Mouse (Mus musculus): Measurements from ENCODE around the gene Bcar1. TPM values are rescaled to one million over a fixed set of nuclear protein-coding genes. Genes with fewer than 3 reads are reported as not detected.

Bcar1 gene
- total RNA-seq, 1 experiment: 72.6 TPM

GRCm38 (mm10) chr8:111769296-111769695 is 25.7 kb upstream of the Bcar1 start:
- no peak for DNase-seq (ENCODE audit: low read depth, low spot score)
- no peaks in the 10 kb centered on the region for H3K9me3 ChIP-seq (ENCODE audit: control insufficient read depth, insufficient read depth, low read depth, low read length)
- H3K9ac ChIP-seq (ENCODE audit: insufficient read depth, low read depth, low read length, poor library complexity, severe bottlenecking): peak overlapping the region; percentile 30; the same call in 1 of the 2 replicates
- peak overlapping the region; percentile 19 to 25; a peak in 2 of 4 replicates for H3K4me3 ChIP-seq (ENCODE audit: insufficient read depth in 1 of 2, low read depth in 1 of 2, low read length in 2 of 2, poor library complexity in 1 of 2, severe bottlenecking in 1 of 2)
- in situ Hi-C loops (cut with MboI; ENCODE audit: low sequenced_read_pairs in 2 of 2, unreplicated experiment in 2 of 2): no loop called here
- no peak for TF ChIP-seq ZC3H11A (IDR thresholded peaks at IDR 0.05; ENCODE audit: borderline replicate concordance, low read depth, low read length)
- no peak for TF ChIP-seq ZNF384 (IDR thresholded peaks at IDR 0.05; ENCODE audit: low read depth, low read length)
- no peak for TF ChIP-seq HCFC1 (IDR thresholded peaks at IDR 0.05; ENCODE audit: borderline replicate concordance, insufficient read depth, low read length)
- H3K36me3 ChIP-seq (ENCODE audit: control insufficient read depth, insufficient read depth, low read length, poor library complexity, severe bottlenecking): peaks cover 16% of the 10 kb centered on the region
- H3K4me1 ChIP-seq (ENCODE audit: control insufficient read depth in 2 of 2, insufficient read depth in 2 of 2, low read length in 2 of 2, poor library complexity in 1 of 2): peaks cover 14 to 28% of the 10 kb centered on the region in 2 experiments; a peak in 3 of 4 replicates
- peak overlapping the region; percentile 83 for H3K27ac ChIP-seq (ENCODE audit: insufficient read depth, low read depth, low read length, poor library complexity, severe bottlenecking)

DNA sequence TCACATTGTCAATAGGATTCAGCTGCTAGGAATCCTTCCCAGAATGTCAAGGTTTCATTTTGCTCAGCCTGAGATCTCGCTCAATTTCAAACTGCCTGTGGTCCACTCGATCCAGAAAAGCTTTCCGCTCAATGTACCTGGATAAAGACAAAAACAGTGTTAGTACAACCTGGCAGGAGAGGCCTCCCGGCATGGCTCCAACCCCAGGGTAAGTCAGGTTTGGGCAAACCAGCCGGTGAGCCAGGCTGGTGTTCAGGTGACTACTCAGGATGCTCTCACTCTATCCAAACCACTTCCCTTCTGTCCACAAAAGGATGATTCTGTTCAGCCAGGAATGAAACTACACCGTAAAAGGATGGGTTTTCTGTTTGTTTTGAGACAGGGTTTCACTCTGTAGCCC is 25.0 kb upstream of the Bcar1 start:
- TF ChIP-seq ZC3H11A (IDR thresholded peaks at IDR 0.05; ENCODE audit: borderline replicate concordance, low read depth, low read length) (no peak), CHD2 (IDR thresholded peaks at IDR 0.05; ENCODE audit: low read depth, low read length) (no peak), MAFK (IDR thresholded peaks at IDR 0.05; ENCODE audit: insufficient read depth, low read depth, low read length) (no peak), ZNF384 (IDR thresholded peaks at IDR 0.05; ENCODE audit: low read depth, low read length) (no peak), HCFC1 (IDR thresholded peaks at IDR 0.05; ENCODE audit: borderline replicate concordance, insufficient read depth, low read length) (no peak)
- in situ Hi-C loops (cut with MboI; ENCODE audit: low sequenced_read_pairs in 2 of 2, unreplicated experiment in 2 of 2): no loop called here
- H3K4me3 ChIP-seq (ENCODE audit: insufficient read depth in 1 of 2, low read depth in 1 of 2, low read length in 2 of 2, poor library complexity in 1 of 2, severe bottlenecking in 1 of 2): 0 out of 4 replicates have a peak overlapping the region, but pooled peaks of 1 of the 2 experiments have one; percentile 25
- H3K27ac ChIP-seq (ENCODE audit: insufficient read depth, low read depth, low read length, poor library complexity, severe bottlenecking): peak overlapping the region; percentile 76; the same call in 1 of the 2 replicates
- peaks cover 14 to 30% of the 10 kb centered on the region in 2 experiments; a peak in 3 of 4 replicates for H3K4me1 ChIP-seq (ENCODE audit: control insufficient read depth in 2 of 2, insufficient read depth in 2 of 2, low read length in 2 of 2, poor library complexity in 1 of 2)
- DNase-seq (ENCODE audit: low read depth, low spot score): no peak
- H3K9ac ChIP-seq (ENCODE audit: insufficient read depth, low read depth, low read length, poor library complexity, severe bottlenecking): peak overlapping the region; percentile 30; the same call in 1 of the 2 replicates
- H3K36me3 ChIP-seq (ENCODE audit: control insufficient read depth, insufficient read depth, low read length, poor library complexity, severe bottlenecking): peaks cover 16% of the 10 kb centered on the region
- no peaks in the 10 kb centered on the region for H3K9me3 ChIP-seq (ENCODE audit: control insufficient read depth, insufficient read depth, low read depth, low read length)

- H3K36me3 ChIP-seq (ENCODE audit: control insufficient read depth, insufficient read depth, low read length, poor library complexity, severe bottlenecking): peaks cover 12% of the 10 kb centered on the region; the same call in 1 of the 2 replicates
- H3K27ac ChIP-seq (ENCODE audit: insufficient read depth, low read depth, low read length, poor library complexity, severe bottlenecking): peak overlapping the region; percentile 82; the same call in 1 of the 2 replicates
- no peak for TF ChIP-seq MAFK (IDR thresholded peaks at IDR 0.05; ENCODE audit: insufficient read depth, low read depth, low read length)
- TF ChIP-seq ZC3H11A (IDR thresholded peaks at IDR 0.05; ENCODE audit: borderline replicate concordance, low read depth, low read length): no peak
- in situ Hi-C loops (cut with MboI; ENCODE audit: low sequenced_read_pairs in 2 of 2, unreplicated experiment in 2 of 2): no loop called here
- H3K9me3 ChIP-seq (ENCODE audit: control insufficient read depth, insufficient read depth, low read depth, low read length): no peaks in the 10 kb centered on the region
- H3K4me3 ChIP-seq (ENCODE audit: insufficient read depth in 1 of 2, low read depth in 1 of 2, low read length in 2 of 2, poor library complexity in 1 of 2, severe bottlenecking in 1 of 2): no peak overlapping the region; a peak in 1 of 4 replicates
- no peak overlapping the region for H3K9ac ChIP-seq (ENCODE audit: insufficient read depth, low read depth, low read length, poor library complexity, severe bottlenecking)
- peak; percentile 71 for DNase-seq (ENCODE audit: low read depth, low spot score)
- H3K4me1 ChIP-seq (ENCODE audit: control insufficient read depth in 2 of 2, insufficient read depth in 2 of 2, low read length in 2 of 2, poor library complexity in 1 of 2): peaks cover 17 to 27% of the 10 kb centered on the region in 2 experiments
These were observed 22.0 kb upstream of the Bcar1 start for GRCm38 (mm10) chr8:111765616-111766015.

- peaks cover 12% of the 10 kb centered on the region; the same call in 1 of the 2 replicates for H3K36me3 ChIP-seq (ENCODE audit: control insufficient read depth, insufficient read depth, low read length, poor library complexity, severe bottlenecking)
- no peak overlapping the region for H3K4me3 ChIP-seq (ENCODE audit: insufficient read depth in 1 of 2, low read depth in 1 of 2, low read length in 2 of 2, poor library complexity in 1 of 2, severe bottlenecking in 1 of 2)
- TF ChIP-seq ZNF384 (IDR thresholded peaks at IDR 0.05; ENCODE audit: low read depth, low read length) (no peak), CHD2 (IDR thresholded peaks at IDR 0.05; ENCODE audit: low read depth, low read length) (no peak), ZC3H11A (IDR thresholded peaks at IDR 0.05; ENCODE audit: borderline replicate concordance, low read depth, low read length) (no peak), HCFC1 (IDR thresholded peaks at IDR 0.05; ENCODE audit: borderline replicate concordance, insufficient read depth, low read length) (no peak), MAFK (IDR thresholded peaks at IDR 0.05; ENCODE audit: insufficient read depth, low read depth, low read length) (no peak)
- no peak overlapping the region; the same call in 1 of the 2 replicates for H3K9ac ChIP-seq (ENCODE audit: insufficient read depth, low read depth, low read length, poor library complexity, severe bottlenecking)
- in situ Hi-C loops (cut with MboI; ENCODE audit: low sequenced_read_pairs in 2 of 2, unreplicated experiment in 2 of 2): no loop called here
- DNase-seq (ENCODE audit: low read depth, low spot score): no peak
- peaks cover 16 to 30% of the 10 kb centered on the region in 2 experiments for H3K4me1 ChIP-seq (ENCODE audit: control insufficient read depth in 2 of 2, insufficient read depth in 2 of 2, low read length in 2 of 2, poor library complexity in 1 of 2)
- H3K27ac ChIP-seq (ENCODE audit: insufficient read depth, low read depth, low read length, poor library complexity, severe bottlenecking): peak overlapping the region; percentile 82
- H3K9me3 ChIP-seq (ENCODE audit: control insufficient read depth, insufficient read depth, low read depth, low read length): no peaks in the 10 kb centered on the region
These were observed 21.5 kb upstream of the Bcar1 start for GRCm38 (mm10) chr8:111765096-111765495.

GRCm38 (mm10) chr8:111760708-111761107 is 17.1 kb upstream of the Bcar1 start:
- no peaks in the 10 kb centered on the region for H3K36me3 ChIP-seq (ENCODE audit: control insufficient read depth, insufficient read depth, low read length, poor library complexity, severe bottlenecking)
- no peaks in the 10 kb centered on the region for H3K9me3 ChIP-seq (ENCODE audit: control insufficient read depth, insufficient read depth, low read depth, low read length)
- in situ Hi-C loops (cut with MboI; ENCODE audit: low sequenced_read_pairs in 2 of 2, unreplicated experiment in 2 of 2): no loop called here
- H3K4me3 ChIP-seq (ENCODE audit: insufficient read depth in 1 of 2, low read depth in 1 of 2, low read length in 2 of 2, poor library complexity in 1 of 2, severe bottlenecking in 1 of 2): no peak overlapping the region
- H3K4me1 ChIP-seq (ENCODE audit: control insufficient read depth in 2 of 2, insufficient read depth in 2 of 2, low read length in 2 of 2, poor library complexity in 1 of 2): peaks cover 7 to 14% of the 10 kb centered on the region in 2 experiments; a peak in 3 of 4 replicates
- no peak for DNase-seq (ENCODE audit: low read depth, low spot score)
- no peak overlapping the region for H3K9ac ChIP-seq (ENCODE audit: insufficient read depth, low read depth, low read length, poor library complexity, severe bottlenecking)
- no peak overlapping the region for H3K27ac ChIP-seq (ENCODE audit: insufficient read depth, low read depth, low read length, poor library complexity, severe bottlenecking)
- no peak for TF ChIP-seq CHD2 (IDR thresholded peaks at IDR 0.05; ENCODE audit: low read depth, low read length)
- no peak for TF ChIP-seq HCFC1 (IDR thresholded peaks at IDR 0.05; ENCODE audit: borderline replicate concordance, insufficient read depth, low read length)
- TF ChIP-seq ZC3H11A (IDR thresholded peaks at IDR 0.05; ENCODE audit: borderline replicate concordance, low read depth, low read length): no peak
- no peak for TF ChIP-seq MAFK (IDR thresholded peaks at IDR 0.05; ENCODE audit: insufficient read depth, low read depth, low read length)
- TF ChIP-seq ZNF384 (IDR thresholded peaks at IDR 0.05; ENCODE audit: low read depth, low read length): no peak

Data from ES-E14 (cell line).